Mouse (Mus musculus): Measurements from ENCODE around the gene Usp10.

Usp10 gene

GRCm38 (mm10) chr8:119909944-119910546 is at the start of gene Usp10:
Usp10 (plus strand) TSS chr8:119910360.
- DNase-seq (ENCODE audit: low spot score) = no peak

GRCm38 (mm10) chr8:119861706-119862389 is 48.3 kb upstream of the Usp10 start, which contains the start of gene Klhl36:
Klhl36 (plus strand) TSS chr8:119862266.
- DNase-seq (ENCODE audit: low spot score) = peak; percentile 97

- DNase-seq (ENCODE audit: low spot score) = no peak
Observed at GRCm38 (mm10) chr8:119862390-119862734, 47.8 kb upstream of the Usp10 start.

GRCm38 (mm10) chr8:119862749-119863148 is 47.4 kb upstream of the Usp10 start:
- DNase-seq (ENCODE audit: low spot score) = no peak

- no peak for DNase-seq (ENCODE audit: low spot score)
Observed at GRCm38 (mm10) chr8:119869616-119870015, 40.5 kb upstream of the Usp10 start.

GRCm38 (mm10) chr8:119873181-119873580 is 37.0 kb upstream of the Usp10 start:
- no peak for DNase-seq (ENCODE audit: low spot score)

GRCm38 (mm10) chr8:119881301-119881700 is 28.9 kb upstream of the Usp10 start:
- peak; percentile 56 for DNase-seq (ENCODE audit: low spot score)

- no peak for DNase-seq (ENCODE audit: low spot score)
Observed at GRCm38 (mm10) chr8:119881917-119882316, 28.2 kb upstream of the Usp10 start.

GRCm38 (mm10) chr8:119883281-119883680 is 26.9 kb upstream of the Usp10 start:
- DNase-seq (ENCODE audit: low spot score) = no peak

- peak; percentile 15 for DNase-seq (ENCODE audit: low spot score)
Observed at GRCm38 (mm10) chr8:119885612-119886011, 24.5 kb upstream of the Usp10 start.

- DNase-seq (ENCODE audit: low spot score) = peak; percentile 35
Observed at GRCm38 (mm10) chr8:119887130-119887529, 23.0 kb upstream of the Usp10 start.

- no peak for DNase-seq (ENCODE audit: low spot score)
Observed at GRCm38 (mm10) chr8:119888012-119888411, 22.1 kb upstream of the Usp10 start.

- no peak for DNase-seq (ENCODE audit: low spot score)
Observed at GRCm38 (mm10) chr8:119897069-119897468, 13.1 kb upstream of the Usp10 start.

- DNase-seq (ENCODE audit: low spot score) = no peak
Observed at GRCm38 (mm10) chr8:119897933-119898332, 12.2 kb upstream of the Usp10 start.

GRCm38 (mm10) chr8:119901349-119901748 is 8.8 kb upstream of the Usp10 start:
- DNase-seq (ENCODE audit: low spot score) = no peak

GRCm38 (mm10) chr8:119901952-119902351 is 8.2 kb upstream of the Usp10 start:
- DNase-seq (ENCODE audit: low spot score) = no peak

GRCm38 (mm10) chr8:119904323-119904911 is 5.7 kb upstream of the Usp10 start:
- no peak for DNase-seq (ENCODE audit: low spot score)

- peak; percentile 92 for DNase-seq (ENCODE audit: low spot score)
Observed at GRCm38 (mm10) chr8:119910547-119911257, 542 bp downstream of the Usp10 start, which contains the start of gene Gm20388. Gm20388 (plus strand) TSS chr8:119910841.

GRCm38 (mm10) chr8:119911258-119911962 is 1.2 kb downstream of the Usp10 start:
- no peak for DNase-seq (ENCODE audit: low spot score)

- no peak for DNase-seq (ENCODE audit: low spot score)
Observed at GRCm38 (mm10) chr8:119912643-119913042, 2.5 kb downstream of the Usp10 start.

GRCm38 (mm10) chr8:119913181-119913580 is 3.0 kb downstream of the Usp10 start:
- DNase-seq (ENCODE audit: low spot score) = peak; percentile 29

GRCm38 (mm10) chr8:119914161-119914560 is 4.0 kb downstream of the Usp10 start:
- no peak for DNase-seq (ENCODE audit: low spot score)

Data from lung, postnatal 25 days (tissue).